Mouse (Mus musculus): ENCODE results near the gene Myzap.

The Myzap gene

DNA sequence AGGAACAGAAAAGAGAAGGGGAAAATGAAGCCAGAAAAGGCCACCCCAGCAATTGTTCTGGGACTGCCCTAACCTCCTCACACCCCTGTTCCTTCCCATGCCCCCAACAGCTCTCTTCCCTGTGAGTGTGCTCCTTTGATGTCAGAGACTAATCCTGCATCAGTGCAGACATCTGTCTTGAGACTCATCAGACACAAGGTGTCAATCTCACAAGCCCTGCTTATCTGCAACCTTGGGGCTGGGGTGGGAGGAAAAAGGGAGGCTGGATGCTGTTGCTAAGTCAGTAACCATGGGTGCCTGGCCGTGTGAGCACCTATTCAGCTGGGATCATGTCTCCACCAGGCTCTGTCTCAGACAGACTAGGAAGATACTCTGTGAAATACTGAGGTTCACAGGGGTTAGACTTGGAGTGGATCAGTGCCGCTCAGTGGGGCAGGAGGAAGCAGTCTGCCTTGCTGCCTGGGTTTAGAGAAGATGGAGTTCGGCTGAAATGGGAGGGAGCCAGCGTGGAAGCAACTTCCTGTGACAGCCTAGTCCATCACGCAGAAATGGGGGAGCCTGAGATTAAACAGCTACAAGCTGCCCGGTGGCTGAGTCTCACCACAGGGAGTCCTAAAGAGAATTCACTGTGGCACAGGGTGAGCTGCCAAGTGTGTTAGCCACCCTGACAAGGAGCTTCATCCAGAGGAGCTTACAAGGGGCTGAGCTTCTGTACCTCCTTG is 12.9 kb upstream of the Myzap start:
- no peak for DNase-seq (ENCODE audit: low read depth, low spot score)

DNA sequence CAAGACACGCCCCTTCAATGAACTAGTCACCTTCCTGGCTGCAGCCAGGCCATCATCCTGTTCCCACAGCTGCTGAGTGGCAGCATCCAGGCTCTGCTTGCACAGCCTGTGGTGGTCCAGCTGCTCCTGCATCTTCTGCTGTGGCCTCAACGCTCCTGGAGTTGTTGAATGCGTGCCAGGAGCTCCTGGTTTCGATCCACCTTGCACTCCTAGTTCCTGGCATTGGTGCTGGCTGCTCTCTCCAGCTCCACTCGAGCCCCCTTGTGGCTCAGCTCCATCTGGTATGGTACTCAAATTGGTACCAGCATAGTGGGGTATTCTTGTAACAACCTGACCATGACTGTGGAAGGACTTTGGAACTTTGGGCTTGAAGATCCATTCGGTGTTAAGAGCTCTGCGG is 7.7 kb upstream of the Myzap start:
- DNase-seq (ENCODE audit: low read depth, low spot score) = no peak

DNA sequence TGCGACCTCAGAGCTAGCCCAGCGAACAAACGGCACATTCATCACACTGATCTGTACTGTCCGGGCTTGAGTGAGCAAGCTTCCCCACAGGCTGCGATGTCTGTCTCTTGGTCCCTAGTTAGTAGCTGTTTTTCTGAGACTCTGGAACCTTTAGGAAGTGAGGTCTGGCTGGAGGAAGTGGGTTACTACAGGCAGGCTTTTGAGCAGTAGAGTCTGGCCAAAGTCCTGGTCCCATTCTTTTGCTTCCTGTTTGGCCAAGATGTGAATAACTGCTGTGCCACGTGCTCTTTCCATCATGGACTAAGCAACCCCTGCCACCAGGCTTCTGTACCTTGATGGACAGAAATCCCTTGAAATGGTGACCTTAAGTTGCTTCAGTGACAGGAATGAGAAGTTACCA is 4.7 kb upstream of the Myzap start:
- no peak for DNase-seq (ENCODE audit: low read depth, low spot score)

- no peak for DNase-seq (ENCODE audit: low read depth, low spot score)
Observed at GRCm38 (mm10) chr9:71592577-71593285, 571 bp upstream of the Myzap start.

DNA sequence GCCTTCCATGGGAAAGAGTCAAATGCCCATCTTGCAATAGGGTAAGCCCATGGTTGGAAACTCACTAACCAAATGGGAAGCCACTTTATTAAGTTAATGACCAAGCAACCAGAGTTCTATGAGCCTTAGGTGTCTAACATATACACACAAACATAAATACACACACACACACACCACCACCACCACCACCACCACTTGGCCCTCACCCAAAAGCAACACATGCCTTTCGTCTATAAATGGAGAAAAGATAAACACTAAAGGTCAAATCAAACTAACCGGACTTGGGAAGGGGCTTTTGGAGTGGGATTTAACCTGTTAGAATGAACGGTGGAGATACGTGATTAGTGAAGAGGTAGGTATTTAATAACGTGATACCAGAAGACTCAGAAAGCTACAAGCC is 1.1 kb downstream of the Myzap start:
- DNase-seq (ENCODE audit: low read depth, low spot score) = no peak

- no peak for DNase-seq (ENCODE audit: low read depth, low spot score)
Observed at GRCm38 (mm10) chr9:71589771-71590170, 2.4 kb downstream of the Myzap start.

GRCm38 (mm10) chr9:71588930-71589592 is 3.1 kb downstream of the Myzap start:
- no peak for DNase-seq (ENCODE audit: low read depth, low spot score)

DNA sequence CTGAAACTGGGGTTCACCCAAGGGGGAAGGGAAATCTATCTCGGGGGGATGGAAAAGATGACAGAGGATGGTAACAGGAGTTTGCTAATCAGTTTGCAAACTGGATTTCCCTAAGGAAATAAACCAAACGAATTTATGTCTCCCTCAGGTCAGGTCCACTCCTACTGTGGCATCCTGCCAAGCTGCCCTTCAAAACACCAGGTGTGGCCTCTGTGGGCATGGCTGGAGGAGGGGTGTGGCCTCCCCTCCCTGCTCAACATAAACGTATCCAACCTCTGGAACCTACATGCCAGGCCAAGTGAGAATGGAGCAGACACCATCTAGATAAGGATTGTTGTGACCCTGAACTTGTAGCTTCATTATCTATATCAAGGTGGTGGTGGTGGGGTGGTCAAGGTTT is 5.8 kb downstream of the Myzap start:
- no peak for DNase-seq (ENCODE audit: low read depth, low spot score)

DNA sequence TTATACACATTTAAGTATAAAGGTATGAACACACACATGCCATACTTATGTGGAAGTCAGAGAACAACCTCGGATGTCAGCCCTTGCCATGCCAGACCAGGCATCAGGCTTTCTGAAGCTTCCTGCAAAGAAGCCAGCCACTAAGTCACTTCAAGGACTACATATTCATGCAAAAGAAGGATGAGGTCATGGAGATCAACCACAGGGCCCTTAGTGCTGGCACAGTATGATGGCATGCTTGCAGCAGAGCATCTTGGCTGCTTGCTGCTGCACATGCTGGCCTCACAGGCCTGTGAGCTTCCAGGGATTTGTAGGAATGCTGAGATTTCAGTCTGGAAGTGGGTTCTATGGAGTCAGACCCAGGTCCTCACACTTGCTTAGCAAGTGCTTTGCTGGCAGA is 9.4 kb downstream of the Myzap start:
- no peak for DNase-seq (ENCODE audit: low read depth, low spot score)

DNA sequence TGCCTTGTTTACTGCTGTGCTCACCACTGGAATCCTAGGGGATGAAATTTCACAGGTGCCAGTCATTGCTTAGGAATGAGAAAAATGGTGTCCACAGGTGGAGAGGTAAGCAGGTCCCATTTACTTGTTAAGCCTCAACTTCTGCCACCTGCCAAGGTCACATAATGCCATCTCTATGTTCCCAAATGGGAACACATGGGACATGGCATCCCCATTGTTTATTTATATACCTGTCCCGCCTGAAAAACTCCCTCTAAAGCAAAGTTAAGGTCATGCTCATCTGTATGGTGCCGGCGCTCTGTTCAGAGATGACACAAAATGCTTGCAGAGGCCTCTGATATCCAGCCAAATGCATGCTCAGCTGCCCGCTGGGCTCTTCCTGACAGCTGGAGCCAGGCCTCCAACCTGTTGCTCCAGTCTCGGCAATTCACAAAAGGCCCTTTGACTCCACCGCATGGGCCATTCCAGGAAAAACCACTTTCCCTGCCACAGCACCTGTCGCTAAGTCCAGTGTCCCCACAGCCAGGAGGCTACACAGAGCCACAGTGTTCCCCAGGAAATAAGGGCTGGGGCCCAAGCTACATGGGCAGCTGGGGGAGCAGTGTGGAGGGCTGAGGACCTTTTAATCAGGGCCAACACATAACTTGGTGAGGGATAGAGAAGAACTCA is 13.1 kb downstream of the Myzap start:
- DNase-seq (ENCODE audit: low read depth, low spot score) = no peak

DNA sequence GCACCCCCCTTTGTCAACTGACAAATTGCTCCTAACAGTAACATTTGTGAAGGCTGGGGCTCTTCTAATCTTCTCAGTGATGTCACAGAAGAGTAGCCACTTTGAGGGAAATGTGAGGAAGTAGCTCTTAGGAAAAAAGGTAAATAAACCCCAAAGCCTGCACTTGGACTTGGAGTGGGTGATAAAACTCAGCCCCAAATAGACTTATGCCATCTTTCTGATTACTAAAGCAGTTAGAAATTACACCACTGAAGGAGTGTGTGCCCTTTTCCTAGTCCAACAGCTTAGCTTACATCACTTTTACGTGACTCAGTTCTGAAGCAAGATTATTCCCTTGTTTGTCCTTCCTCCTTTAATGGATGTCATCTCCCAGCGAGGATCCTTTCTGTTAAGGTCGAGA is 17.7 kb downstream of the Myzap start:
- DNase-seq (ENCODE audit: low read depth, low spot score) = no peak

DNA sequence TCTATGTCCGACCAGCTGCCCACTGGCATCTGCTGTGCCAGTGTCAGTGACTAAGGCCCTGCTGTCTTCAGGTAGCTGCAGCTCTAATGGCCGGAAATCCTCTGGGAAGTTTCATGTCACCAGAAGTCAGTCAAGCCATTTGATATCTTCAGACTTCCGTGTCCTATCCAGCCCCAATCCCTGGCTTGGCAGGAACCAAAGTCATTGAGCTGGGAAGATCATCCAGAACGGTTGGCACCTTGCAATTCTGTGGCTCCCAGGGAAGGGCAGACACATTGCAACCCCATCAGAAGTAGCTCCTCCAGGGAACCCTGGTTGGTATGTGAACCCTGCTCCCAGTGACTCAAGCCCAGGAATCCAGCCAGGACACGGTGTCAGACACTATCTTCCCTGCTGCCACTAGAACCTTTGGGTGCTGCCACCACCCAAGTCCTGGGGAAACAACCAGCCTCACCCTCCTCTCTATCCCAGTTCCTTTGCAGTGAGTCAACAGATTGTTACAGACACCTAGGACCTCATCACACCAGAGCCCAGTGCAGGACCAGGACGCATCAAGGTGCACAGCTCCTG is 18.3 kb downstream of the Myzap start:
- DNase-seq (ENCODE audit: low read depth, low spot score) = no peak

- DNase-seq (ENCODE audit: low read depth, low spot score) = no peak
Observed at GRCm38 (mm10) chr9:71571150-71571633, 21.0 kb downstream of the Myzap start.

DNA sequence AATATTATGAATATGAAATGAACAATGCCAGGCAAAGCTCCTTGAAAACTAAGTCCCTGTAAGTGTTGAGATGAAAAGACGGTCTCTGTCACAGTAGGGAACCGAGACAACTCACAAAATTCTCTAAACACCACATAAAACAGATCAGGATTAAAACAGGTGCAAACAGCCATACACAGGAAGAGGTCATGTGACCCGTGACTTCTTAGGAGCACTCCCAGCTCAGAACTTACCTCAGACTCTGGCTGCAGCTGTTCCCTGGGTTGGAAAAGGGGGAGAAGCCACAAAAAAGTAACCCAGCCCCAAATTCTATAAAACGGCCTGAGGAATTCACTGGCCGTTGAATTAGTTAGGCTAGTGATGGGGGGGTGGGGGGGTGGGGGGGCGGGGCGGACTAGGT is 22.0 kb downstream of the Myzap start:
- DNase-seq (ENCODE audit: low read depth, low spot score) = no peak

- DNase-seq (ENCODE audit: low read depth, low spot score) = no peak
Observed at GRCm38 (mm10) chr9:71568323-71568942, 23.7 kb downstream of the Myzap start.

DNA sequence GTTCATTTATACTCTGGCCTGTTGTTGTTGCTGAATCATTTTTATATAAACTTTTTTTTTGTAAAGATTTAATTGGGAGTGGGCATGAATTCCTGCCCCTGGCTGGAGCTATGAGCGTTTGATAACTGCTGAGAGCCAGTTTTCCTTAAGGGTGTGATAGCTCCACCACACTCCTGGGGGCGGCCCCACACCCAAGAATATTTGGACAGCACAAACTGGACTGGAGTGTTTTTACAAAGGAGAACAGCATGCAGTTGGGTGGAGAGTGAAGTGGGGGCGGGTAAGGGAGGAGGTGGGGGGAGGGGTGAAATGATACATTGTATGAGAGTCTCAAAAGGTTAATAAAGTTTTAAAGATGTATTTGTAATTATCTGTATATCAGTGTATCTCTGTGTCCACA is 24.8 kb downstream of the Myzap start:
- DNase-seq (ENCODE audit: low read depth, low spot score) = no peak

- DNase-seq (ENCODE audit: low read depth, low spot score) = no peak
Observed at GRCm38 (mm10) chr9:71566763-71567162, 25.4 kb downstream of the Myzap start.

- no peak for DNase-seq (ENCODE audit: low read depth, low spot score)
Observed at GRCm38 (mm10) chr9:71557737-71558136, 34.4 kb downstream of the Myzap start.

GRCm38 (mm10) chr9:71554001-71554400 is 38.2 kb downstream of the Myzap start:
- DNase-seq (ENCODE audit: low read depth, low spot score) = no peak

- no peak for DNase-seq (ENCODE audit: low read depth, low spot score)
Observed at GRCm38 (mm10) chr9:71550176-71550575, 42.0 kb downstream of the Myzap start.

DNA sequence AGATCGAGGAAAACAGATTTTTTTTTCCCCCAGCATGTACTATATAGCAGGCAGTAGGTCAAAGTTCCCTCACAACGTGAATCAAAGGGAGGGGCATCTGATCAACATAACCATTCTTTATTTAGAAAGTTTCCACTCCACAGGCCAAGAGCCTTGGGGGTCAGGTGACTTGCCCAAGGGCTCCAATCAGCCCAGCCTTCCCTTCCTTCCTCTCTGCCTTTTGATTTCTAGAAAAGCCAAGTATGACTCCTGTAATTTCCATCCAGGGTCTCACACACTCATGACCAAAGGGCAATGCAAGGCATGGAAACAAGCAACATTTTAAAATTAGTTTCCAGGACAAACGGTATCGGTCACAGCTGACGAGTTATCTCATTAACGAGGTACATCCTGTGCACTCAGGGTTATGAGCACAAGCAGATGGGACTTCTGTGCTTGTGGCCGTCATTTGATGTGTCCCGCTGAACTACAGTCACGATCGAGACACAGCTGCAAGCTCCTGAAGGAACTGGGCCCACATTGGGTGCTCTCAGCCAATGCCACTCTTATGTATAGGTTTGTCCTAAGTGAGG is 44.4 kb downstream of the Myzap start:
- no peak for DNase-seq (ENCODE audit: low read depth, low spot score)
